Mouse (Mus musculus): ENCODE measurements around the gene Adcy6. TPM values are rescaled to one million over a fixed set of nuclear protein-coding genes. Genes with fewer than 3 reads are reported as not detected.

Adcy6 gene
- polyA plus RNA-seq, 2 experiments, result 14.3 to 74.0 TPM

GRCm38 (mm10) chr15:98607557-98607956 lies 2.3 kb downstream of the Adcy6 start:
- Histone ChIP-seq H3K4me2 (replicated peaks; ENCODE audit: low read depth, low read length, severe bottlenecking) (peak overlapping the region; percentile 90), H3K27ac (replicated peaks; ENCODE audit: low read depth, low read length) (no peak overlapping the region), H3K4me1 (ENCODE audit: control insufficient read depth, insufficient read depth, low read length) (peaks cover 29% of the 10 kb centered on the region), H3K36me3 (ENCODE audit: control insufficient read depth, insufficient read depth, low read length) (peaks cover 26% of the 10 kb centered on the region), H3K4me3 (replicated peaks; ENCODE audit: low read length) (peak overlapping the region; percentile 86), H3K27me3 (ENCODE audit: control insufficient read depth, insufficient read depth, low read length) (no peaks in the 10 kb centered on the region), H3K9ac (ENCODE audit: low read depth, low read length, severe bottlenecking) (peak overlapping the region; percentile 89; the same call in 1 of the 2 replicates), H3K9me3 (ENCODE audit: control insufficient read depth, low read length) (no peaks in the 10 kb centered on the region)
- 27% methylated on average over 4 of the region's 4 CpGs for WGBS
- no peak for TF ChIP-seq POLR2A (IDR thresholded peaks at IDR 0.05; ENCODE audit: borderline replicate concordance, extremely low read depth, insufficient read depth, insufficient read length)
- no peak for ATAC-seq (ENCODE audit: low FRiP score, low read depth)
- DNase-seq (ENCODE audit: low spot score), result peak; percentile 25

GRCm38 (mm10) chr15:98606739-98607138 lies 3.1 kb downstream of the Adcy6 start:
- H3K9me3 ChIP-seq (ENCODE audit: control insufficient read depth, low read length), result no peaks in the 10 kb centered on the region
- no peak for ATAC-seq (ENCODE audit: low FRiP score, low read depth)
- H3K4me2 ChIP-seq (replicated peaks; ENCODE audit: low read depth, low read length, severe bottlenecking), result no peak overlapping the region
- no peak for DNase-seq (ENCODE audit: low spot score)
- TF ChIP-seq POLR2A (IDR thresholded peaks at IDR 0.05; ENCODE audit: borderline replicate concordance, extremely low read depth, insufficient read depth, insufficient read length), result no peak
- no peak overlapping the region for H3K27ac ChIP-seq (replicated peaks; ENCODE audit: low read depth, low read length)
- H3K4me3 ChIP-seq (replicated peaks; ENCODE audit: low read length), result no peak overlapping the region
- H3K36me3 ChIP-seq (ENCODE audit: control insufficient read depth, insufficient read depth, low read length), result peaks cover 35% of the 10 kb centered on the region
- H3K9ac ChIP-seq (ENCODE audit: low read depth, low read length, severe bottlenecking), result no peak overlapping the region
- peaks cover 35% of the 10 kb centered on the region for H3K4me1 ChIP-seq (ENCODE audit: control insufficient read depth, insufficient read depth, low read length)
- H3K27me3 ChIP-seq (ENCODE audit: control insufficient read depth, insufficient read depth, low read length), result no peaks in the 10 kb centered on the region
- WGBS, result 62% methylated on average over 9 of the region's 9 CpGs

- H3K36me3 ChIP-seq (ENCODE audit: control insufficient read depth, insufficient read depth, low read length), result peaks cover 41% of the 10 kb centered on the region
- ATAC-seq (ENCODE audit: low FRiP score, low read depth) (no peak), DNase-seq (ENCODE audit: low spot score) (no peak)
- H3K9ac ChIP-seq (ENCODE audit: low read depth, low read length, severe bottlenecking), result no peak overlapping the region
- 94% methylated on average over 12 of the region's 12 CpGs for WGBS
- no peak for TF ChIP-seq POLR2A (IDR thresholded peaks at IDR 0.05; ENCODE audit: borderline replicate concordance, extremely low read depth, insufficient read depth, insufficient read length)
- no peak overlapping the region for H3K4me3 ChIP-seq (replicated peaks; ENCODE audit: low read length)
- H3K27me3 ChIP-seq (ENCODE audit: control insufficient read depth, insufficient read depth, low read length), result no peaks in the 10 kb centered on the region
- H3K9me3 ChIP-seq (ENCODE audit: control insufficient read depth, low read length), result no peaks in the 10 kb centered on the region
- H3K27ac ChIP-seq (replicated peaks; ENCODE audit: low read depth, low read length), result no peak overlapping the region
- no peak overlapping the region for H3K4me2 ChIP-seq (replicated peaks; ENCODE audit: low read depth, low read length, severe bottlenecking)
- H3K4me1 ChIP-seq (ENCODE audit: control insufficient read depth, insufficient read depth, low read length), result peaks cover 35% of the 10 kb centered on the region
Measured at GRCm38 (mm10) chr15:98606051-98606536, 3.8 kb downstream of the Adcy6 start.

GRCm38 (mm10) chr15:98604041-98604575 lies 5.8 kb downstream of the Adcy6 start:
- H3K4me1 ChIP-seq (ENCODE audit: control insufficient read depth, insufficient read depth, low read length), result peaks cover 35% of the 10 kb centered on the region
- TF ChIP-seq POLR2A (IDR thresholded peaks at IDR 0.05; ENCODE audit: borderline replicate concordance, extremely low read depth, insufficient read depth, insufficient read length), result no peak
- H3K36me3 ChIP-seq (ENCODE audit: control insufficient read depth, insufficient read depth, low read length), result peaks cover 59% of the 10 kb centered on the region

GRCm38 (mm10) chr15:98602921-98603458 lies 6.9 kb downstream of the Adcy6 start:
- Histone ChIP-seq H3K36me3 (ENCODE audit: control insufficient read depth, insufficient read depth, low read length) (peaks cover 69% of the 10 kb centered on the region), H3K27ac (replicated peaks; ENCODE audit: low read depth, low read length) (0 out of 2 replicates have a peak overlapping the region, but pooled peaks have one; percentile 33), H3K4me2 (replicated peaks; ENCODE audit: low read depth, low read length, severe bottlenecking) (peak overlapping the region; percentile 42), H3K9ac (ENCODE audit: low read depth, low read length, severe bottlenecking) (peak overlapping the region; percentile 36; the same call in 1 of the 2 replicates), H3K4me3 (replicated peaks; ENCODE audit: low read length) (0 out of 2 replicates have a peak overlapping the region, but pooled peaks have one; percentile 1), H3K27me3 (ENCODE audit: control insufficient read depth, insufficient read depth, low read length) (no peaks in the 10 kb centered on the region), H3K9me3 (ENCODE audit: control insufficient read depth, low read length) (no peaks in the 10 kb centered on the region), H3K4me1 (ENCODE audit: control insufficient read depth, insufficient read depth, low read length) (peaks cover 30% of the 10 kb centered on the region)
- TF ChIP-seq POLR2A (IDR thresholded peaks at IDR 0.05; ENCODE audit: borderline replicate concordance, extremely low read depth, insufficient read depth, insufficient read length), result no peak
- DNase-seq (ENCODE audit: low spot score), result no peak
- WGBS, result 50% methylated on average over 4 of the region's 4 CpGs
- no peak for ATAC-seq (ENCODE audit: low FRiP score, low read depth)

More at GRCm38 (mm10) chr15:98604041-98604575, 5.8 kb downstream of the Adcy6 start:
- Histone ChIP-seq H3K27me3 (ENCODE audit: control insufficient read depth, insufficient read depth, low read length) (no peaks in the 10 kb centered on the region), H3K4me3 (replicated peaks; ENCODE audit: low read length) (no peak overlapping the region), H3K9ac (ENCODE audit: low read depth, low read length, severe bottlenecking) (no peak overlapping the region), H3K4me2 (replicated peaks; ENCODE audit: low read depth, low read length, severe bottlenecking) (no peak overlapping the region), H3K27ac (replicated peaks; ENCODE audit: low read depth, low read length) (no peak overlapping the region), H3K9me3 (ENCODE audit: control insufficient read depth, low read length) (no peaks in the 10 kb centered on the region)
- WGBS, result 94% methylated on average over 24 of the region's 24 CpGs
- no peak for DNase-seq (ENCODE audit: low spot score)
- no peak for ATAC-seq (ENCODE audit: low FRiP score, low read depth)
